Mouse (Mus musculus) fat pad, adult 2 months (tissue): ENCODE data around the gene Raver2.

Experiments
- DNase-seq: peaks from one replicate; pipeline ENCODE4 v3.0.0-alpha.2; 2011; ENCODE audit warnings: low read depth, low spot score; ENCODE audit errors: extremely low read depth

The Raver2 gene

GRCm38 (mm10) chr4:101172738-101173137 is 104.0 kb downstream of the Raver2 start:
- no peak for DNase-seq

- no peak for DNase-seq
Measured at GRCm38 (mm10) chr4:101174916-101175625, 106.3 kb downstream of the Raver2 start.

GRCm38 (mm10) chr4:101176123-101176522 is 107.3 kb downstream of the Raver2 start:
- DNase-seq: no peak

GRCm38 (mm10) chr4:101177796-101178195 is 109.0 kb downstream of the Raver2 start:
- DNase-seq: no peak

- no peak for DNase-seq
Measured at GRCm38 (mm10) chr4:101179076-101179475, 110.3 kb downstream of the Raver2 start.

- DNase-seq: no peak
Measured at GRCm38 (mm10) chr4:101179836-101180235, 111.1 kb downstream of the Raver2 start.

- DNase-seq: no peak
Measured at GRCm38 (mm10) chr4:101180681-101181080, 111.9 kb downstream of the Raver2 start.

GRCm38 (mm10) chr4:101182603-101183011 is 113.8 kb downstream of the Raver2 start:
- DNase-seq: no peak

GRCm38 (mm10) chr4:101185216-101185615 is 116.4 kb downstream of the Raver2 start:
- DNase-seq: no peak

GRCm38 (mm10) chr4:101186591-101186990 is 117.8 kb downstream of the Raver2 start:
- no peak for DNase-seq

GRCm38 (mm10) chr4:101187381-101187780 is 118.6 kb downstream of the Raver2 start:
- DNase-seq: no peak

GRCm38 (mm10) chr4:101192241-101192976 is 123.6 kb downstream of the Raver2 start:
- no peak for DNase-seq

- DNase-seq: no peak
Measured at GRCm38 (mm10) chr4:101194170-101194569, 125.4 kb downstream of the Raver2 start.

GRCm38 (mm10) chr4:101196407-101196806 is 127.6 kb downstream of the Raver2 start:
- peak; percentile 10 for DNase-seq

- DNase-seq: no peak
Measured at GRCm38 (mm10) chr4:101197421-101198170, 128.8 kb downstream of the Raver2 start.

GRCm38 (mm10) chr4:101198333-101198732 is 129.6 kb downstream of the Raver2 start:
- DNase-seq: peak; percentile 33

GRCm38 (mm10) chr4:101199433-101200081 is 130.8 kb downstream of the Raver2 start:
- no peak for DNase-seq
